Mouse (Mus musculus) cortical plate, adult 2 months (tissue): ENCODE results near the gene Ccdc163.

ENCODE experiments used
- CTCF ChIP-seq: fragments of 200-500 bp; IDR thresholded peaks from 2 replicates; pipeline ENCODE4 v1.5.1; 2011; ENCODE audit warnings: mild to moderate bottlenecking, control low read depth, low read length; ENCODE audit not compliant: insufficient read depth; ENCODE audit errors: extremely low read depth
- POLR2A ChIP-seq: fragments of 200-500 bp; IDR thresholded peaks from 2 replicates; pipeline ENCODE4 v1.6.1; 2011; ENCODE audit warnings: mild to moderate bottlenecking, low read length, control low read depth; ENCODE audit not compliant: insufficient read depth; ENCODE audit errors: extremely low read depth

DNA sequence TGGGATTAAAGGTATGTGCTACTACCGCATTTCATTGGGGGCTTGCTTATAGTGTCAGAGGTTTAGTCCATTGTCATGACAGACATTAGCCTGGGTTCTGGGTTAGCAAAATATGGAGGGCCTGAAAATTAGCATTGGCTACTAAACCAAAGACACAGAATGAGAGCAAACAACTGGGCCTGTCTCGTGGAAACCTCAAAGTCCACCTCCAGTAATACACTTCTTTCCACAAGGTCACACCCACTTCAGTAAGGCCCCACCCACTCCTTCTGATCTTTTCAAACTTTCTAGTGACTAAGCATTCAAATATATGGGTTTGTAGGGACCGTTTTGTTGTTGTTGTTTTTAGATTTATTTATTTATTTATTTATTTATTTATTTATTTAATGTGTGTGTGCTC lies 21.2 kb downstream of the Ccdc163 start:
- TF ChIP-seq CTCF (no peak), POLR2A (no peak)
